Mouse (Mus musculus) G1E-ER4 (cell line): ENCODE measurements around the gene Gmnc. TPM values are rescaled to one million over a fixed set of nuclear protein-coding genes. Genes with fewer than 3 reads are reported as not detected.

Experiments
- GATA1 ChIP-seq: IDR thresholded peaks from one replicate; pipeline ENCODE4 v1.8.0; 2012; ENCODE audit warnings: low read length, inconsistent platforms
- polyA plus RNA-seq: library from polyadenylated mRNA; stranded (reverse); fragments of >175 nt; gene quantifications from 2 replicates; pipeline ENCODE4 v1.2.3, GENCODE M21; 2012

Gmnc gene
- not detected in 2 replicates for polyA plus RNA-seq

DNA sequence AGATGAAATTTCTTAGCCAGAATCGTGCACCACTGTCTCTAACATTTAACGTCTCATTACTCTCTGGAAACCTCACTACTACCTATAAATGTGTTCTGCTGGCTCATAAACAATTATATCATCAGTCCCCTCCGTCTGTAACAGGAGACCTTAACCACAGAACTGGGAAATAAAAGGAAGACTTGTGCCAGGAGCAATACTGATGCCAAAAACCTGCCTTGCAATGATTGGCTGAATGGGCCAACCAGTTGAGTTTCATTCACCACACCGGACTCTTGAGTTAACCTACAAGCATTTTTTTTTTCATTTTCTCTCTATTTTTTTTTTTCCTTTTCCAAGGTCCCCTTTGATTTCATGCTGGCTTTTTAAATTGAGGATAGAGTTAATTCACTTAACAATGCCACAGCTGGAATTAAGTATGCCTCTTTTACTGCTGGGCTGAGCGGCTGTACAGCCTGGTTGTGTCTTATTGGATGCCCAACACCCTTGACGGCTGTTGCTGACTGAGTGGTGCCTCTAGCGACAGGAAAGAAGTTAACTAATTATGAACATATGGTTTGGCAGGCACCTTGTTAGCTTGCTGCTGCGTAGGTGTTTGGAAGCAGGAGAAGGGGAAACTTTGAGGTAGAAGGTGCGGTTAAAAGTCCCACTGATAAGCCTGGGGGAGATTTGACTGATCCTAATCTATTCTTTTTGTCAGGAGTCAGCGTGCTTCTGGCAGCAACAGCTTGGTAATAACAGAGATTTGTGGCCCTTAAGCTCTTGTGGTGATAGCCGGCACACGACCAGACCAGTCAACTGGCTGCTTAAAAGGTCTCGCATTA, at the start of gene Gmnc:
TSS of gene Gmnc (minus strand) at position 176 of the 824 bp plus-strand sequence.
- TF ChIP-seq GATA1, result no peak

- TF ChIP-seq GATA1, result peak; percentile 30
These were observed 35.8 kb upstream of the Gmnc start for GRCm38 (mm10) chr16:27027281-27027680.

DNA sequence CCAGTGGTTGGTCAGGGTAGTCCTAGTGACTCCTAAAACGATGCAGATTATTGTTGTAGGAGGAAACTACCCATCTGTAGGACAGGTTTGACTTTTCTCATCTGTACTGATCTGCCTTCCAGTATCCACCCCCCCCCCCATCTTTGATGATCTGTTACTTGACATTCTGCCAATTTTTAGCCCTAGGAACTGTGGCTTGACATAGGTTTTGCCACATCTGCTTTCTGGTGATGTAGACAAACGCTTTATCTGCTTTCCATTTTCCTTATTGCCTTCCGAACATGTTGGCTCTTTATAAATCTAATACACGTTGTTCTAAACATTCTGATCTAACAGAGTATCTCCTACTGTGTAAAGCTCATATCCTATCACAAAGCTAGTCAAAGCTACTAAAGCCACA, 34.8 kb upstream of the Gmnc start:
- no peak for TF ChIP-seq GATA1

DNA sequence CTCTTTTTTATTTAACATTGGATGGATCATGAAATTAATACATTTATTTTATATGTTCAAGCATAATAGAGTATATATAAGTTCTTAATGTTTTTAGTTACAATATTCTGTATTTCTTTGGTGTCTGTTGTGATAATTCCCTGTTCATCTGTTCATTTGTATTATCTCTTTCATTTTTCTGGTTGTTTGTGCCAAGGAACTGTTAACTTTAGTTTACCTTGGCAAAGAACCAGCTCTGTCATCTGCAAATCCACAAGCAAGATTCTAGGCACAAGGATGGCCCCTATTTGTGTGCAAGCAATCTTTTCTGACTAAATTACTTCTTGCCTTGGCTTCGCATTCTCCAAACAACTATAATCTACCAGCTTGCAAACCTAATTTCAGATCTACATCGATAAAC, 31.3 kb upstream of the Gmnc start:
- no peak for TF ChIP-seq GATA1

DNA sequence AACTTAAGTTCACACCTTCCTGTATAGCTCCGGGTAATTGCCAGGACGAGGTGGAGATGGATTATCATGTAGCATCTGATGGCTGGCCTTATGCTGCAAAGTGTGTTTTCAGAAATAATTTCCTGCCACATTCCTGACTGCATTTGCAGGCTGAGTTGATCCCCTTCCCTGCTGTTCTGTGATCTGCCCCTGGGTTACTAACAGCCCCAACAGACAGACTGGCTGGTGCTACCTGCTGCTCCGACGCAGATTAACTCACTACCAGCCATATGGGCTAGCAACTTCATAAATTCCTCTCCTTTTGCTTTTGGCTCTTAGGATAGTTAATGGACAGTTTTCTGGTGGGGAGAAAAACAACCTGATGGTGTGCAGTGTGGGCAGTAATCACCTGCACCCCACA, 25.9 kb upstream of the Gmnc start:
- no peak for TF ChIP-seq GATA1

DNA sequence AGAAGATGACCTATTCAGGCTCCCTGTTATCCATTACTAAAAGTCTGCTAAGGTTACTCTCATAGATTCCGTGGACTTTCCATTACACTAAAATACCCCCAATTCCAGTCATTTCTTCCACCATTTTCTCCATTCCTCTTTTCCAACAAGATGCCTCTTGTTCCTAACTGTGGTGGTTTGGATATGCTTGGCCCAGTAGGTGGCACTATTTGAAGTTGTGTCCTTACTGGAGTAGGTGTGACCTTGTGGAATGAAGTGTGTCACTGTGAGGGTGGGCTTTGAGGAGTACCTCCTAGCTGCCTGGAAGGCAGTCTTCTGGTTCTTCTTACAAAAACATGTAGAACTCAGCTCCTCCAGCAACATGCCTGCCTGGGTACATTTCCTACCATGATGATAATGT, 11.3 kb upstream of the Gmnc start:
- TF ChIP-seq GATA1, result no peak

GRCm38 (mm10) chr16:26999563-26999962, 8.1 kb upstream of the Gmnc start:
- TF ChIP-seq GATA1, result no peak

DNA sequence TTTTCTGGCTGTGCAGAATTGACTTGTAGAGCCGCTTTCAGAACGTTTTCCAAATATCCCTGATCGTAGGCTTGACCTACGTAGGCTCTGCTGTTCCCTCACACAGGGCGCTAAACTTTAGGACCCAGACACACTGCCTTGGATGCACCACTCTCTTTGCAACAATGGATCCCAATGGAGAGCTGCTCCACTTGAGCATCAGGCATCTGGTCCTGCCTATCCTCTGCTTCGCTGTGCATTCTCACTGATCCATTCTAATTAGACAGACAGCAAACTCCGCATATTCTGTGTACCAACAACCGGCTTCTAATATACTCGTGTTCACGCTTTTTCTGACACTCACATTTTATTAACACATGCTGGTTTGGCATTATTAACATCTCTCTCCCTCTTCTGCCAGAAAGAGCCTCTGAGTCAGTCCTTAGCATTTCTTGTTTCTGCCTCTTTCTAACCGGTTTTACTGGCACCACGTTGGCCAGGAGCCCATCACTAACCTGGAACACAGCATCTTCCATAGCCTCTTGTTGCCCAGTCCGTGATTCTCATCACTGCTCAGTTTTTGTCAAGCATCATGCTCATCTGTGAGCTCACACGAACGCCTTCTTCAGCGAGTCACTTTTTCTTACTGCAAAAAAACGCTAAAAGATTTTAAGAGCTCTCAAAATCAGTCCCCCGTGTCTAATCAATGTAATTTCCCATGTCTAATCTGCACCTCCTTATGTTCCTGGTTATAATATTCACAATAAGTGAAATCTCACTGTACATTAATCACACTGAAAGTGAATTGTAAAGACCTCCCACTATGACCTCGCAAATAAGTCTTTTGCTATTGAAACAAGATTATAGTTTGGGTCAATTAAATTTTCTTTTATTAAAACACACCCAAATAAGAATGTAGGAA, 1.8 kb downstream of the Gmnc start:
- no peak for TF ChIP-seq GATA1

GRCm38 (mm10) chr16:26988188-26988587, 3.3 kb downstream of the Gmnc start:
- no peak for TF ChIP-seq GATA1

- no peak for TF ChIP-seq GATA1
These were observed 5.7 kb downstream of the Gmnc start for GRCm38 (mm10) chr16:26985796-26986195.

- no peak for TF ChIP-seq GATA1
These were observed 9.3 kb downstream of the Gmnc start for GRCm38 (mm10) chr16:26982112-26982511.

GRCm38 (mm10) chr16:26967967-26968366, 23.5 kb downstream of the Gmnc start:
- TF ChIP-seq GATA1, result no peak

- no peak for TF ChIP-seq GATA1
These were observed 24.6 kb downstream of the Gmnc start for GRCm38 (mm10) chr16:26966830-26967229.

DNA sequence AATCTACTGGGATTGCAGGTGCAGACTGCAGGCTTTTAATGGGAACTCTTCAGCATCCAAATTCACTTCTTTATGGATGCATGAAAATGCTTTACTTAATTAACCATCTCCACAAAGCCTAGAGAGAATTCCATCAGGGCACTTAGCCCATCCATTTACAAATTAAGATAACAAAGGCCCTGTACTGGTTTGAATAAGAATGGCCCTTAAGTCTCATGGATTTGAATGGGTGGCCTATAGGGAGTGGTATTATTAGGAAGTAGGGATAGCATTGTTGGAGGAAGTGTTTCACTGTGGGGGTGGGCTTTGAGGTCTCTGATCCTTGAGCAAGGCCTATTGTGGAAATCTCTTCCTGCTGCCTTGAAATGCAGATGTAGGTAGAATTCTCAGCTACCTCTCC, 29.5 kb downstream of the Gmnc start:
- TF ChIP-seq GATA1, result no peak

- TF ChIP-seq GATA1, result no peak
These were observed 39.9 kb downstream of the Gmnc start for GRCm38 (mm10) chr16:26951601-26952000.

DNA sequence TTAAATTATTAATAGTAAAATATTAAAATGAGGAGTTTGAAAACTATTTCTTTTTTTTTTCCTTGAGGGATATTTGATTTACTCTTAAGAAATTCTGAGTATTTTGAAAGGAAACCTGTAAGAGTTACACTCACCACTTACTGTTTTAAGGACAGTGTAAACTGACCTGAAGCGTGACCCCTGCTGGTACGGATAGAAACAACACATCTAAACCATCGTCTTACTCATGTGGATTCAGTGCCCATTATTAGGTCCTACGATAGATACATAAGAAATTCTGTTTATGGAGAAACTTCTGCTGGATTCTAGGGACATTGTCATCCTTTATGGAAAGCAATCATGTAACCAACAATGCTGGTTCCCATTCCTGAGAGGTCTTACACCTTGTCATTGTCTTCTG, 41.2 kb downstream of the Gmnc start:
- no peak for TF ChIP-seq GATA1
